Mouse (Mus musculus) inflammation-experienced regulatory T-cells, adult 6 months (primary cell): ENCODE measurements around the gene Lamp2. TPM values are rescaled to one million over a fixed set of nuclear protein-coding genes. Genes with fewer than 3 reads are reported as not detected.
"Not testable (repeated sequence)": the region's sequence is repeated elsewhere in the genome, so short reads cannot be mapped to it uniquely, and the experiment has no call there.

Source experiments
- ATAC-seq: one replicate; pipeline ENCODE4 v1.8.0; 2017
- polyA plus RNA-seq, 3 experiments: library from polyadenylated mRNA; unstranded; fragments of 100-300 nt; shearing (Covaris generic); gene quantifications; one replicate each; pipeline ENCODE4 v1.2.1; 2017

The Lamp2 gene
- polyA plus RNA-seq, 3 experiments from 2014 or later: 55.0 to 106 (median 76.3) TPM

GRCm38 (mm10) chrX:38426043-38426442 is 30.2 kb downstream of the Lamp2 start:
- no peak for ATAC-seq

- no peak for ATAC-seq
These were observed 33.2 kb downstream of the Lamp2 start for GRCm38 (mm10) chrX:38423096-38423495.

GRCm38 (mm10) chrX:38422396-38422795 is 33.9 kb downstream of the Lamp2 start:
- no peak for ATAC-seq

GRCm38 (mm10) chrX:38403879-38404278 is 52.4 kb downstream of the Lamp2 start:
- no peak for ATAC-seq

- no peak for ATAC-seq
These were observed 53.3 kb downstream of the Lamp2 start for GRCm38 (mm10) chrX:38402981-38403380.

GRCm38 (mm10) chrX:38402004-38402403 is 54.2 kb downstream of the Lamp2 start:
- no peak for ATAC-seq

GRCm38 (mm10) chrX:38400616-38401015 is 55.6 kb downstream of the Lamp2 start:
- ATAC-seq: no peak

GRCm38 (mm10) chrX:38399671-38400070 is 56.6 kb downstream of the Lamp2 start:
- no peak for ATAC-seq

- not testable (repeated sequence) for ATAC-seq
These were observed 83.1 kb downstream of the Lamp2 start for GRCm38 (mm10) chrX:38373169-38373568.

GRCm38 (mm10) chrX:38364621-38365020 is 91.6 kb downstream of the Lamp2 start:
- ATAC-seq: not testable (repeated sequence)

GRCm38 (mm10) chrX:38362016-38362415 is 94.2 kb downstream of the Lamp2 start:
- no peak for ATAC-seq

Other genes starting within 250 kb of the Lamp2 start
- gene Tmem255a, start 204.0 kb downstream of the Lamp2 start, polyA plus RNA-seq: 1 to 10 TPM; 3.2 to 5.9 (median 5.8) TPM
- gene Atp1b4, start 140.3 kb downstream of the Lamp2 start, polyA plus RNA-seq: not detected
- 10 to 100 TPM; 27.4 to 32.9 (median 32.0) TPM for gene Cul4b, start 119.7 kb upstream of the Lamp2 start, polyA plus RNA-seq
- gene Mcts1, start 144.1 kb upstream of the Lamp2 start, polyA plus RNA-seq: 100 to 1,000 TPM; 124 to 135 (median 126) TPM
- gene C1galt1c1, start 178.6 kb upstream of the Lamp2 start, polyA plus RNA-seq: 10 to 100 TPM; 18.8 to 30.4 (median 24.1) TPM